Comparison of ENCODE assay signal across 10 mouse cellular contexts in the genomic region with DNA sequence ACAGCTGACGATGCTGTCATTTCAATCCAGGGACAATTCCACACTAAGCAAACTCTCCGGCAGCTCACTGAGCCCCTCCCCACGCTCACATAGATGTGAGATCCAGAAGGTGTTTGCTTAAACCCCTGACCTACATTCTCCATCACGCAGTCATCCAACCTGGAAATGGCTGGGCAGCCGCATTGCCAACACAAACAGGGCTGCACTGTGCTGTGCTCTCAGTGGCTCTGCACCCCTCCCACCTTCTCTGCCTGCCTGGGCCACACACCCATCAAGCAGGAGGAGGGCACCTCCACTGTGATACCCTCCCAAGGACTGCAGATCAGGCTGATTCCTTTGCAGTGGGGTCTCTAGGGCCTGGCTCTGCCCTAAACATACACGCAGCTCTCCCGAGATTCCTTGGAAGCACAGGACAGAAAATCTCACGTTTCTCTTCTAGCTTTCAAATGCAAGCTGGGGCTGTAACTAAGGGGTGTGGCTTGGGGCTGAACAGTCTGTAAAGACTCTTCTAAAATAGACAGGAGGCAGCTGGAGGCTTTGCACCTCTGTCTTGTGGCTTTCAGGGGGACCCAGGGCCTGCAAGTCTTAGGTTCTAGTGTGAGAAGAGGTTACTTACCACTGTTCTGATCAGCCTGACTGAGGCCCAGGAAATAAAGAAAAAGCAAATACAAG.
A peak's percentile ranks its signal among the peaks of the same experiment; 100 is the strongest.
DNase-seq lines count a peak whose midpoint lies in the region; ATAC-seq and TF ChIP-seq lines count a peak whose summit lies in the region.
"Had no signal": no experiment of that assay in that cellular context is flagged by ENCODE, and none has a peak within 500 bp of the region (broad histone marks: within the 10 kb centered on the region; RNA-seq: fewer than 3 reads in every experiment).

No protein-coding gene starts in this region.

- no peaks in the 10 kb centered on the region for H3K36me3 ChIP-seq in liver, adult 2 months (ENCODE audit: control insufficient read depth, insufficient read depth, low read length)
- no peaks in the 10 kb centered on the region for H3K36me3 ChIP-seq in liver, embryonic 12.5 days
- H3K36me3 ChIP-seq in intestine, embryonic 16.5 days (ENCODE audit: control insufficient read depth, insufficient read depth, low read length), result no peaks in the 10 kb centered on the region

- no peaks in the 10 kb centered on the region for H3K9me3 ChIP-seq in liver, embryonic 12.5 days (replicated peaks)
- H3K9me3 ChIP-seq in intestine, embryonic 16.5 days (ENCODE audit: control insufficient read depth, low read length), result no peaks in the 10 kb centered on the region

- no peak overlapping the region for H3K4me3 ChIP-seq in liver, adult 2 months (ENCODE audit: insufficient read depth, low read depth, low read length)
- no peak overlapping the region for H3K4me3 ChIP-seq in liver, embryonic 12.5 days
- H3K4me3 ChIP-seq in intestine, embryonic 16.5 days (ENCODE audit: low read length), result no peak overlapping the region

- no peak for ATAC-seq in liver, embryonic 12.5 days
- no peak for ATAC-seq in intestine, embryonic 16.5 days

- TF ChIP-seq CTCF in liver, adult 2 months (IDR thresholded peaks at IDR 0.05; ENCODE audit: low read depth, low read length), result no peak

- WGBS in liver, adult 2 months, result 24% methylated on average over 8 of the region's 8 CpGs
- WGBS in liver, embryonic 12.5 days (ENCODE audit: insufficient replicate concordance), result 49% methylated on average over 8 of the region's 8 CpGs
- WGBS in intestine, embryonic 16.5 days, result 37% methylated on average over 8 of the region's 8 CpGs

- H3K27me3 ChIP-seq in liver, adult 2 months (ENCODE audit: control insufficient read depth, insufficient read depth, low read length), result no peaks in the 10 kb centered on the region
- no peaks in the 10 kb centered on the region; the same call in 1 of the 2 replicates for H3K27me3 ChIP-seq in liver, embryonic 12.5 days (replicated peaks)
- H3K27me3 ChIP-seq in intestine, embryonic 16.5 days (replicated peaks; ENCODE audit: control insufficient read depth, insufficient read depth, low read length), result no peaks in the 10 kb centered on the region

- no peaks in the 10 kb centered on the region for H3K79me2 ChIP-seq in liver, adult 2 months (ENCODE audit: control insufficient read depth, insufficient read depth, low read length)

- H3K27ac ChIP-seq in liver, adult 2 months (replicated peaks; ENCODE audit: insufficient read depth, low read depth, low read length), result no peak overlapping the region
- H3K27ac ChIP-seq in liver, embryonic 12.5 days, result no peak overlapping the region
- H3K27ac ChIP-seq in intestine, embryonic 16.5 days (ENCODE audit: low read length), result peak overlapping the region; percentile 20
- H3K27ac ChIP-seq: liver, embryonic 14.5 days had no signal

- TF ChIP-seq POLR2A in liver, adult 2 months (IDR thresholded peaks at IDR 0.05; ENCODE audit: extremely low read depth, insufficient read depth, low read length), result no peak

- peaks cover 14% of the 10 kb centered on the region for H3K4me1 ChIP-seq in liver, adult 2 months (ENCODE audit: control insufficient read depth, insufficient read depth, low read length)
- 0 out of 2 replicates have a peak, but pooled peaks cover 4% of the 10 kb centered on the region for H3K4me1 ChIP-seq in liver, embryonic 12.5 days
- H3K4me1 ChIP-seq in intestine, embryonic 16.5 days (ENCODE audit: control insufficient read depth, insufficient read depth, low read length), result peaks cover 27% of the 10 kb centered on the region

- no peak overlapping the region for H3K9ac ChIP-seq in liver, adult 2 months (ENCODE audit: low read depth, low read length)
- H3K9ac ChIP-seq in liver, embryonic 12.5 days, result no peak overlapping the region
- peak overlapping the region; percentile 25; the same call in 1 of the 2 replicates for H3K9ac ChIP-seq in intestine, embryonic 16.5 days (ENCODE audit: low read depth, low read length)
- H3K9ac ChIP-seq: liver, embryonic 14.5 days had no signal

- DNase-seq in cerebellum, postnatal 14 days, result peak; percentile 29 to 31
- no peak for DNase-seq in cerebellum, adult 9-11 months
- peak; percentile 79 for DNase-seq in liver, adult 2 months (ENCODE audit: extremely low read depth, low read depth, low spot score)
- DNase-seq in lung, postnatal 36 days, result peak; percentile 62
- no peak for DNase-seq in testis, postnatal 10 days (ENCODE audit: low spot score)
- no peak for DNase-seq in frontal cortex, postnatal 25 days (ENCODE audit: low spot score in 2 of 2)
- DNase-seq: adrenal gland, postnatal 25 days had no signal

- no peak overlapping the region for H3K4me2 ChIP-seq in liver, embryonic 12.5 days
- no peak overlapping the region for H3K4me2 ChIP-seq in intestine, embryonic 16.5 days (ENCODE audit: low read depth, low read length)

Comparison
In these comparisons a context has a peak if more than half of its experiments do, and no peak if none do; other contexts are left out.
1. DNase-seq: peak in cerebellum, postnatal 14 days (2 of 2), liver, adult 2 months (single experiment) and lung, postnatal 36 days (single experiment); none in cerebellum, adult 9-11 months (single experiment), testis, postnatal 10 days (single experiment) and frontal cortex, postnatal 25 days (0 of 2).